Mouse (Mus musculus) CD4-positive naive resting alpha-beta T cell, adult 57 days (primary cell): Measurements from ENCODE around the gene Srsf5. TPM values are rescaled to one million over a fixed set of nuclear protein-coding genes. Genes with fewer than 3 reads are reported as not detected.

Experiments
- total RNA-seq: library from RNA; stranded (reverse); gene quantifications from one replicate; pipeline ENCODE4 v1.2.4, GENCODE M21; 2023

Gene Srsf5
- total RNA-seq = 1,225 TPM

DNA sequence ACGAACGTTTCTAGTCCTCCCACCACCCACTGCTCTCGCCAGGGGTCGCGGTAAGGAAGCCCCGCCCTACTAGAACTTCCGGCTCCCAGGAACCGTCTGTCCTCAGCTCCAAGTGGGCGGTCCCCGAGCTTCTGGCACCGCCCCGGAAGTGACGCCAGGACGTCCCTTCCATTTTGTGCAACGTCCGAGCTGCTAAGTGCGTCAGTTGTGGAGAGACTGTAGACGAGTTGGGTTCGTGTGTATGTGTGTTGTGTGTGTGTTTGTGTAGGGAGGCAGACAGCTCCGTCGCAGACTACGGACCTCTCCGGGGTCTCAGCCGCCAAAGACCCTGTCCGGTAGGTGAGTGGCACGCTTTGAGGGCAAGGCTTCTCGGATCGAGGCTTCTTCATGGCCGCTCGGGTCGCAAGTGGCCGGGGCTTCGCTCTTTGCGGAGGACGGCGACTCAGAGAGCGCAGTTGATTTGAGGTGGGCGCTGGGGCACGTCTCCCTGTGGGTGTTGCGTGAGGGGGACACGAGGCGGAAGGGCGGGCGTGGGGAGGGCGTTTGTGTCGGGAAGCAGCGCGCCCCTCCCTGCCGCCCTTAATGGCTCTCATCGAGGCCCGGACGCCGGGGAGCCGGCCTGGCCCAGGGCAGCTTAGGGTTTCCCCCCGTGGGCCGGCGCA lies at the start of gene Srsf5:
TSS of gene Srsf5 (plus strand) at position 171 of the 662 bp plus-strand sequence.

DNA sequence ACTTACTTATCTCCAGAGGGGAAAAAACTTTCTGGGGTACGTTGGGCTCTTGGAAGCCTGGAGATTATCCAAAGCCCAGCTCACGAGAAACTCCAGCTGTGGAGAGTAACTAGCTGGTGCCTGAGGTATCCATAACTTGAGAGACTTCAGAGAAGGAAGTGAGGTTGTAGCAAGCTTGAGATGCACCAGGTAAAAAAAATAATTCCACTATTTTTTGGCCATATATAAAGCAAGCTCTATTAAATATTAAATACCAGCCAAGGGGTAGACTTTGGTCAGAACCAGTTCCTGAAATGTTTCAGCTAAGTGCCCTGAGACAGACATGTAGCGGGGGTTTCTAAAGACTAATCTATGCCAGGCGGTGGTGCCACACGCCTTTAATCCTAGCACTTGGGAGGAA lies 23.3 kb downstream of the Srsf5 start, which contains the start of gene Slc10a1:
TSS of gene Slc10a1 (minus strand) at position 101 of the 400 bp plus-strand sequence.

Other genes with a start within 250 kb of the Srsf5 start
- gene Ccdc177, start 184.8 kb upstream of the Srsf5 start, total RNA-seq = not detected
- gene Susd6, start 155.0 kb upstream of the Srsf5 start, total RNA-seq = 133 TPM
- gene Slc10a1, start 23.2 kb downstream of the Srsf5 start, total RNA-seq = not detected
- 0.21 TPM for gene Smoc1, start 81.3 kb downstream of the Srsf5 start, total RNA-seq